Mouse (Mus musculus): Measurements from ENCODE around the gene Mdp1. TPM values are rescaled to one million over a fixed set of nuclear protein-coding genes. Genes with fewer than 3 reads are reported as not detected.

Mdp1 gene
- polyA plus RNA-seq, 1 experiment from 2014 or later = 100 TPM

GRCm38 (mm10) chr14:55689433-55689832 lies 29.1 kb upstream of the Mdp1 start:
- ATAC-seq (ENCODE audit: insufficient number of reproducible peaks, insufficient read depth, low FRiP score, low read depth) = no peak
- no peak overlapping the region for H3K4me2 ChIP-seq (ENCODE audit: low read length)
- no peaks in the 10 kb centered on the region for H3K27me3 ChIP-seq (ENCODE audit: control insufficient read depth, insufficient read depth, low read length)
- no peak overlapping the region for H3K27ac ChIP-seq (replicated peaks in 1 of 2; ENCODE audit: control insufficient read depth in 1 of 2, insufficient read depth in 1 of 2, low read depth in 2 of 2, low read length in 2 of 2)
- H3K9me3 ChIP-seq (ENCODE audit: control insufficient read depth, low read length) = no peaks in the 10 kb centered on the region
- 75% methylated on average over 10 of the region's 10 CpGs for WGBS
- H3K4me3 ChIP-seq (ENCODE audit: control insufficient read depth in 1 of 2, insufficient read depth in 1 of 2, low read depth in 1 of 2, low read length in 2 of 2) = no peak overlapping the region
- H3K4me1 ChIP-seq (ENCODE audit: control insufficient read depth in 2 of 2, insufficient read depth in 2 of 2, low read length in 2 of 2) = no peaks in the 10 kb centered on the region
- no peaks in the 10 kb centered on the region for H3K36me3 ChIP-seq (ENCODE audit: control insufficient read depth, insufficient read depth, low read length)
- no peak overlapping the region for H3K9ac ChIP-seq (ENCODE audit: low read length)

- H3K27me3 ChIP-seq (ENCODE audit: control insufficient read depth, insufficient read depth, low read length) = no peaks in the 10 kb centered on the region
- peak overlapping the region; percentile 85 to 88; a peak in 3 of 4 replicates for H3K27ac ChIP-seq (replicated peaks in 1 of 2; ENCODE audit: control insufficient read depth in 1 of 2, insufficient read depth in 1 of 2, low read depth in 2 of 2, low read length in 2 of 2)
- H3K4me2 ChIP-seq (ENCODE audit: low read length) = peak overlapping the region; percentile 78
- H3K4me1 ChIP-seq (ENCODE audit: control insufficient read depth in 2 of 2, insufficient read depth in 2 of 2, low read length in 2 of 2) = peaks cover 0 to 4% of the 10 kb centered on the region in 2 experiments; a peak in 3 of 4 replicates
- no peaks in the 10 kb centered on the region for H3K9me3 ChIP-seq (ENCODE audit: control insufficient read depth, low read length)
- H3K9ac ChIP-seq (ENCODE audit: low read length) = peak overlapping the region; percentile 85
- H3K4me3 ChIP-seq (ENCODE audit: control insufficient read depth in 1 of 2, insufficient read depth in 1 of 2, low read depth in 1 of 2, low read length in 2 of 2) = peak overlapping the region; percentile 81
- peaks cover 31% of the 10 kb centered on the region for H3K36me3 ChIP-seq (ENCODE audit: control insufficient read depth, insufficient read depth, low read length)
- ATAC-seq (ENCODE audit: insufficient number of reproducible peaks, insufficient read depth, low FRiP score, low read depth) = 0 out of 2 replicates have a peak, but pooled peaks have one; percentile 0
- 18% methylated on average over 3 of the region's 3 CpGs for WGBS
Measured at GRCm38 (mm10) chr14:55682118-55682493, 21.8 kb upstream of the Mdp1 start.

GRCm38 (mm10) chr14:55681160-55682117 lies 21.1 kb upstream of the Mdp1 start, which contains the start of gene Tinf2:
TSS of gene Tinf2 (minus strand) at chr14:55681820.
- no peaks in the 10 kb centered on the region for H3K27me3 ChIP-seq (ENCODE audit: control insufficient read depth, insufficient read depth, low read length)
- H3K9ac ChIP-seq (ENCODE audit: low read length) = peak within 1 kb of the TSS; percentile 85
- peaks cover 38% of the 10 kb centered on the region for H3K36me3 ChIP-seq (ENCODE audit: control insufficient read depth, insufficient read depth, low read length)
- peaks cover 0 to 4% of the 10 kb centered on the region in 2 experiments; a peak in 3 of 4 replicates for H3K4me1 ChIP-seq (ENCODE audit: control insufficient read depth in 2 of 2, insufficient read depth in 2 of 2, low read length in 2 of 2)
- no peaks in the 10 kb centered on the region for H3K9me3 ChIP-seq (ENCODE audit: control insufficient read depth, low read length)
- H3K4me3 ChIP-seq (ENCODE audit: control insufficient read depth in 1 of 2, insufficient read depth in 1 of 2, low read depth in 1 of 2, low read length in 2 of 2) = peak within 1 kb of the TSS; percentile 81
- ATAC-seq (ENCODE audit: insufficient number of reproducible peaks, insufficient read depth, low FRiP score, low read depth) = peak; percentile 96
- H3K4me2 ChIP-seq (ENCODE audit: low read length) = peak within 1 kb of the TSS; percentile 78
- WGBS = under 1% methylated on average over 66 of the region's 66 CpGs
- peak within 1 kb of the TSS; percentile 85 to 88 for H3K27ac ChIP-seq (replicated peaks in 1 of 2; ENCODE audit: control insufficient read depth in 1 of 2, insufficient read depth in 1 of 2, low read depth in 2 of 2, low read length in 2 of 2)

- Histone ChIP-seq H3K4me2 (ENCODE audit: low read length) (no peak overlapping the region), H3K4me1 (ENCODE audit: control insufficient read depth in 2 of 2, insufficient read depth in 2 of 2, low read length in 2 of 2) (peaks cover 0 to 8% of the 10 kb centered on the region in 2 experiments), H3K9me3 (ENCODE audit: control insufficient read depth, low read length) (no peaks in the 10 kb centered on the region), H3K4me3 (ENCODE audit: control insufficient read depth in 1 of 2, insufficient read depth in 1 of 2, low read depth in 1 of 2, low read length in 2 of 2) (no peak overlapping the region), H3K36me3 (ENCODE audit: control insufficient read depth, insufficient read depth, low read length) (peaks cover 56% of the 10 kb centered on the region), H3K27ac (replicated peaks in 1 of 2; ENCODE audit: control insufficient read depth in 1 of 2, insufficient read depth in 1 of 2, low read depth in 2 of 2, low read length in 2 of 2) (no peak overlapping the region), H3K9ac (ENCODE audit: low read length) (no peak overlapping the region), H3K27me3 (ENCODE audit: control insufficient read depth, insufficient read depth, low read length) (no peaks in the 10 kb centered on the region)
- WGBS = 87% methylated on average over 4 of the region's 4 CpGs
- no peak for ATAC-seq (ENCODE audit: insufficient number of reproducible peaks, insufficient read depth, low FRiP score, low read depth)
Measured at GRCm38 (mm10) chr14:55677615-55678014, 17.3 kb upstream of the Mdp1 start.

GRCm38 (mm10) chr14:55672741-55673060 lies 12.4 kb upstream of the Mdp1 start:
- Histone ChIP-seq H3K9me3 (ENCODE audit: control insufficient read depth, low read length) (no peaks in the 10 kb centered on the region), H3K4me1 (ENCODE audit: control insufficient read depth in 2 of 2, insufficient read depth in 2 of 2, low read length in 2 of 2) (peaks cover 2 to 10% of the 10 kb centered on the region in 2 experiments; a peak in 3 of 4 replicates), H3K9ac (ENCODE audit: low read length) (peak overlapping the region; percentile 84), H3K27me3 (ENCODE audit: control insufficient read depth, insufficient read depth, low read length) (no peaks in the 10 kb centered on the region), H3K4me2 (ENCODE audit: low read length) (peak overlapping the region; percentile 76), H3K36me3 (ENCODE audit: control insufficient read depth, insufficient read depth, low read length) (peaks cover 50% of the 10 kb centered on the region), H3K4me3 (ENCODE audit: control insufficient read depth in 1 of 2, insufficient read depth in 1 of 2, low read depth in 1 of 2, low read length in 2 of 2) (peak overlapping the region; percentile 82 to 86; a peak in 3 of 4 replicates), H3K27ac (replicated peaks in 1 of 2; ENCODE audit: control insufficient read depth in 1 of 2, insufficient read depth in 1 of 2, low read depth in 2 of 2, low read length in 2 of 2) (peak overlapping the region; percentile 68 to 77)
- ATAC-seq (ENCODE audit: insufficient number of reproducible peaks, insufficient read depth, low FRiP score, low read depth) = no peak
- WGBS = 74% methylated on average over 7 of the region's 7 CpGs

- H3K4me2 ChIP-seq (ENCODE audit: low read length) = peak within 1 kb of the TSS; percentile 76
- H3K9me3 ChIP-seq (ENCODE audit: control insufficient read depth, low read length) = no peaks in the 10 kb centered on the region
- no peaks in the 10 kb centered on the region for H3K27me3 ChIP-seq (ENCODE audit: control insufficient read depth, insufficient read depth, low read length)
- under 1% methylated on average over 38 of the region's 38 CpGs for WGBS
- peak within 1 kb of the TSS; percentile 84 to 85 for H3K27ac ChIP-seq (replicated peaks in 1 of 2; ENCODE audit: control insufficient read depth in 1 of 2, insufficient read depth in 1 of 2, low read depth in 2 of 2, low read length in 2 of 2)
- ATAC-seq (ENCODE audit: insufficient number of reproducible peaks, insufficient read depth, low FRiP score, low read depth) = peak; percentile 94
- H3K9ac ChIP-seq (ENCODE audit: low read length) = peak within 1 kb of the TSS; percentile 84
- peaks cover 43% of the 10 kb centered on the region for H3K36me3 ChIP-seq (ENCODE audit: control insufficient read depth, insufficient read depth, low read length)
- H3K4me1 ChIP-seq (ENCODE audit: control insufficient read depth in 2 of 2, insufficient read depth in 2 of 2, low read length in 2 of 2) = peaks cover 2 to 10% of the 10 kb centered on the region in 2 experiments; a peak in 3 of 4 replicates
- peak within 1 kb of the TSS; percentile 82 to 86 for H3K4me3 ChIP-seq (ENCODE audit: control insufficient read depth in 1 of 2, insufficient read depth in 1 of 2, low read depth in 1 of 2, low read length in 2 of 2)
Measured at GRCm38 (mm10) chr14:55671833-55672740, 11.8 kb upstream of the Mdp1 start, which contains the start of the genes Gmpr2 and Nedd8. TSS of gene Gmpr2 (plus strand) at chr14:55671941. TSS of gene Nedd8 (minus strand) at chr14:55672124.

- ATAC-seq (ENCODE audit: insufficient number of reproducible peaks, insufficient read depth, low FRiP score, low read depth) = peak; percentile 33; the same call in 1 of the 2 replicates
- H3K27ac ChIP-seq (replicated peaks in 1 of 2; ENCODE audit: control insufficient read depth in 1 of 2, insufficient read depth in 1 of 2, low read depth in 2 of 2, low read length in 2 of 2) = peak overlapping the region; percentile 84 to 85
- H3K36me3 ChIP-seq (ENCODE audit: control insufficient read depth, insufficient read depth, low read length) = peaks cover 41% of the 10 kb centered on the region
- H3K4me2 ChIP-seq (ENCODE audit: low read length) = peak overlapping the region; percentile 76
- peak overlapping the region; percentile 82 to 86 for H3K4me3 ChIP-seq (ENCODE audit: control insufficient read depth in 1 of 2, insufficient read depth in 1 of 2, low read depth in 1 of 2, low read length in 2 of 2)
- H3K27me3 ChIP-seq (ENCODE audit: control insufficient read depth, insufficient read depth, low read length) = no peaks in the 10 kb centered on the region
- H3K9me3 ChIP-seq (ENCODE audit: control insufficient read depth, low read length) = no peaks in the 10 kb centered on the region
- H3K9ac ChIP-seq (ENCODE audit: low read length) = peak overlapping the region; percentile 84
- peaks cover 2 to 10% of the 10 kb centered on the region in 2 experiments; a peak in 3 of 4 replicates for H3K4me1 ChIP-seq (ENCODE audit: control insufficient read depth in 2 of 2, insufficient read depth in 2 of 2, low read length in 2 of 2)
- under 1% methylated on average over 12 of the region's 12 CpGs for WGBS
Measured at GRCm38 (mm10) chr14:55671486-55671832, 11.2 kb upstream of the Mdp1 start.
